Mouse (Mus musculus): ENCODE results near the gene Glt1d1. TPM values are rescaled to one million over a fixed set of nuclear protein-coding genes. Genes with fewer than 3 reads are reported as not detected.

Gene Glt1d1
- polyA plus RNA-seq, 1 experiment from 2014 or later, result 0.07 TPM

GRCm38 (mm10) chr5:127621108-127621507, 11.0 kb upstream of the Glt1d1 start:
- Histone ChIP-seq H3K4me1 (ENCODE audit: control insufficient read depth, low read depth, low read length) (peaks cover 3% of the 10 kb centered on the region), H3K27ac (ENCODE audit: low read length) (no peak overlapping the region), H3K9me3 (replicated peaks; ENCODE audit: control insufficient read depth, low read length) (no peaks in the 10 kb centered on the region), H3K27me3 (ENCODE audit: control insufficient read depth, insufficient read depth, low read depth, low read length) (no peaks in the 10 kb centered on the region), H3K36me3 (ENCODE audit: control insufficient read depth, insufficient read depth) (no peaks in the 10 kb centered on the region), H3K4me2 (ENCODE audit: low read depth, low read length) (no peak overlapping the region), H3K9ac (ENCODE audit: low read depth, low read length) (no peak overlapping the region), H3K4me3 (ENCODE audit: low read depth, low read length) (no peak overlapping the region)
- no peak for ATAC-seq (ENCODE audit: low read depth)
- 37% methylated on average over 10 of the region's 10 CpGs for WGBS (ENCODE audit: insufficient replicate concordance)

GRCm38 (mm10) chr5:127624427-127625213, 7.4 kb upstream of the Glt1d1 start:
- no peak overlapping the region for H3K27ac ChIP-seq (ENCODE audit: low read length)
- no peak overlapping the region for H3K4me3 ChIP-seq (ENCODE audit: low read depth, low read length)
- no peak overlapping the region for H3K9ac ChIP-seq (ENCODE audit: low read depth, low read length)
- no peak for ATAC-seq (ENCODE audit: low read depth)
- WGBS (ENCODE audit: insufficient replicate concordance), result 51% methylated on average over 10 of the region's 10 CpGs
- H3K4me2 ChIP-seq (ENCODE audit: low read depth, low read length), result no peak overlapping the region
- no peaks in the 10 kb centered on the region for H3K36me3 ChIP-seq (ENCODE audit: control insufficient read depth, insufficient read depth)
- no peaks in the 10 kb centered on the region; the same call in 1 of the 2 replicates for H3K4me1 ChIP-seq (ENCODE audit: control insufficient read depth, low read depth, low read length)
- H3K9me3 ChIP-seq (replicated peaks; ENCODE audit: control insufficient read depth, low read length), result no peaks in the 10 kb centered on the region
- no peaks in the 10 kb centered on the region for H3K27me3 ChIP-seq (ENCODE audit: control insufficient read depth, insufficient read depth, low read depth, low read length)

- no peak overlapping the region for H3K9ac ChIP-seq (ENCODE audit: low read depth, low read length)
- no peak overlapping the region for H3K4me3 ChIP-seq (ENCODE audit: low read depth, low read length)
- WGBS (ENCODE audit: insufficient replicate concordance), result 68% methylated on average over 12 of the region's 12 CpGs
These were observed 4.8 kb upstream of the Glt1d1 start for GRCm38 (mm10) chr5:127627242-127627641.

GRCm38 (mm10) chr5:127631671-127632070, 391 bp upstream of the Glt1d1 start:
- no peaks in the 10 kb centered on the region for H3K4me1 ChIP-seq (ENCODE audit: control insufficient read depth, low read depth, low read length)
- no peaks in the 10 kb centered on the region for H3K36me3 ChIP-seq (ENCODE audit: control insufficient read depth, insufficient read depth)
- no peak overlapping the region for H3K9ac ChIP-seq (ENCODE audit: low read depth, low read length)
- no peaks in the 10 kb centered on the region for H3K9me3 ChIP-seq (replicated peaks; ENCODE audit: control insufficient read depth, low read length)
- 5% methylated on average over 5 of the region's 5 CpGs for WGBS (ENCODE audit: insufficient replicate concordance)
- no peak for ATAC-seq (ENCODE audit: low read depth)
- no peak overlapping the region for H3K4me3 ChIP-seq (ENCODE audit: low read depth, low read length)
- H3K27me3 ChIP-seq (ENCODE audit: control insufficient read depth, insufficient read depth, low read depth, low read length), result peaks cover 23% of the 10 kb centered on the region
- H3K27ac ChIP-seq (ENCODE audit: low read length), result no peak overlapping the region
- H3K4me2 ChIP-seq (ENCODE audit: low read depth, low read length), result no peak overlapping the region

More at GRCm38 (mm10) chr5:127627242-127627641, 4.8 kb upstream of the Glt1d1 start:
- no peaks in the 10 kb centered on the region for H3K9me3 ChIP-seq (replicated peaks; ENCODE audit: control insufficient read depth, low read length)
- ATAC-seq (ENCODE audit: low read depth), result no peak
- H3K4me1 ChIP-seq (ENCODE audit: control insufficient read depth, low read depth, low read length), result no peaks in the 10 kb centered on the region
- peaks cover 13% of the 10 kb centered on the region for H3K27me3 ChIP-seq (ENCODE audit: control insufficient read depth, insufficient read depth, low read depth, low read length)
- no peak overlapping the region for H3K4me2 ChIP-seq (ENCODE audit: low read depth, low read length)
- no peak overlapping the region for H3K27ac ChIP-seq (ENCODE audit: low read length)
- H3K36me3 ChIP-seq (ENCODE audit: control insufficient read depth, insufficient read depth), result no peaks in the 10 kb centered on the region

GRCm38 (mm10) chr5:127633188-127633587, 1.1 kb downstream of the Glt1d1 start:
- ATAC-seq (ENCODE audit: low read depth), result no peak
- Histone ChIP-seq H3K36me3 (ENCODE audit: control insufficient read depth, insufficient read depth) (no peaks in the 10 kb centered on the region), H3K4me2 (ENCODE audit: low read depth, low read length) (peak overlapping the region; percentile 48), H3K9me3 (replicated peaks; ENCODE audit: control insufficient read depth, low read length) (no peaks in the 10 kb centered on the region), H3K4me1 (ENCODE audit: control insufficient read depth, low read depth, low read length) (no peaks in the 10 kb centered on the region), H3K27me3 (ENCODE audit: control insufficient read depth, insufficient read depth, low read depth, low read length) (peaks cover 23% of the 10 kb centered on the region), H3K9ac (ENCODE audit: low read depth, low read length) (no peak overlapping the region), H3K27ac (ENCODE audit: low read length) (no peak overlapping the region), H3K4me3 (ENCODE audit: low read depth, low read length) (peak overlapping the region; percentile 47)
- WGBS (ENCODE audit: insufficient replicate concordance), result 21% methylated on average over 4 of the region's 4 CpGs

- H3K4me2 ChIP-seq (ENCODE audit: low read depth, low read length), result no peak overlapping the region
- H3K36me3 ChIP-seq (ENCODE audit: control insufficient read depth, insufficient read depth), result no peaks in the 10 kb centered on the region
- WGBS (ENCODE audit: insufficient replicate concordance), result 63% methylated on average over 7 of the region's 7 CpGs
- H3K4me3 ChIP-seq (ENCODE audit: low read depth, low read length), result no peak overlapping the region
- no peak for ATAC-seq (ENCODE audit: low read depth)
- H3K9me3 ChIP-seq (replicated peaks; ENCODE audit: control insufficient read depth, low read length), result no peaks in the 10 kb centered on the region
- H3K9ac ChIP-seq (ENCODE audit: low read depth, low read length), result no peak overlapping the region
- no peaks in the 10 kb centered on the region for H3K4me1 ChIP-seq (ENCODE audit: control insufficient read depth, low read depth, low read length)
- no peak overlapping the region for H3K27ac ChIP-seq (ENCODE audit: low read length)
- peaks cover 23% of the 10 kb centered on the region for H3K27me3 ChIP-seq (ENCODE audit: control insufficient read depth, insufficient read depth, low read depth, low read length)
These were observed 1.6 kb downstream of the Glt1d1 start for GRCm38 (mm10) chr5:127633666-127634065.

GRCm38 (mm10) chr5:127637622-127638021, 5.6 kb downstream of the Glt1d1 start:
- Histone ChIP-seq H3K27me3 (ENCODE audit: control insufficient read depth, insufficient read depth, low read depth, low read length) (peaks cover 6% of the 10 kb centered on the region), H3K9me3 (replicated peaks; ENCODE audit: control insufficient read depth, low read length) (peaks cover 4% of the 10 kb centered on the region; the same call in 1 of the 2 replicates), H3K36me3 (ENCODE audit: control insufficient read depth, insufficient read depth) (no peaks in the 10 kb centered on the region), H3K9ac (ENCODE audit: low read depth, low read length) (no peak overlapping the region), H3K4me2 (ENCODE audit: low read depth, low read length) (no peak overlapping the region), H3K4me3 (ENCODE audit: low read depth, low read length) (no peak overlapping the region), H3K4me1 (ENCODE audit: control insufficient read depth, low read depth, low read length) (no peaks in the 10 kb centered on the region), H3K27ac (ENCODE audit: low read length) (no peak overlapping the region)
- peak; percentile 43; the same call in 1 of the 2 replicates for ATAC-seq (ENCODE audit: low read depth)
- 44% methylated on average over 4 of the region's 4 CpGs for WGBS (ENCODE audit: insufficient replicate concordance)

- Histone ChIP-seq H3K27me3 (ENCODE audit: control insufficient read depth, insufficient read depth, low read depth, low read length) (peaks cover 4% of the 10 kb centered on the region), H3K4me1 (ENCODE audit: control insufficient read depth, low read depth, low read length) (no peaks in the 10 kb centered on the region), H3K4me2 (ENCODE audit: low read depth, low read length) (no peak overlapping the region), H3K36me3 (ENCODE audit: control insufficient read depth, insufficient read depth) (no peaks in the 10 kb centered on the region), H3K9me3 (replicated peaks; ENCODE audit: control insufficient read depth, low read length) (peaks cover 4% of the 10 kb centered on the region; the same call in 1 of the 2 replicates), H3K27ac (ENCODE audit: low read length) (no peak overlapping the region), H3K9ac (ENCODE audit: low read depth, low read length) (no peak overlapping the region), H3K4me3 (ENCODE audit: low read depth, low read length) (no peak overlapping the region)
- no peak for ATAC-seq (ENCODE audit: low read depth)
- WGBS (ENCODE audit: insufficient replicate concordance), result 72% methylated on average over 2 of the region's 2 CpGs
These were observed 6.1 kb downstream of the Glt1d1 start for GRCm38 (mm10) chr5:127638177-127638576.

GRCm38 (mm10) chr5:127639067-127639605, 7.1 kb downstream of the Glt1d1 start:
- peaks cover 4% of the 10 kb centered on the region; the same call in 1 of the 2 replicates for H3K9me3 ChIP-seq (replicated peaks; ENCODE audit: control insufficient read depth, low read length)
- WGBS (ENCODE audit: insufficient replicate concordance), result 66% methylated on average over 6 of the region's 6 CpGs
- ATAC-seq (ENCODE audit: low read depth), result no peak
- H3K4me1 ChIP-seq (ENCODE audit: control insufficient read depth, low read depth, low read length), result no peaks in the 10 kb centered on the region
- H3K36me3 ChIP-seq (ENCODE audit: control insufficient read depth, insufficient read depth), result no peaks in the 10 kb centered on the region
- H3K27me3 ChIP-seq (ENCODE audit: control insufficient read depth, insufficient read depth, low read depth, low read length), result no peaks in the 10 kb centered on the region
- no peak overlapping the region for H3K27ac ChIP-seq (ENCODE audit: low read length)
- no peak overlapping the region for H3K4me3 ChIP-seq (ENCODE audit: low read depth, low read length)
- no peak overlapping the region for H3K9ac ChIP-seq (ENCODE audit: low read depth, low read length)
- H3K4me2 ChIP-seq (ENCODE audit: low read depth, low read length), result no peak overlapping the region
